Mouse (Mus musculus) ES-Bruce4 (cell line): ENCODE measurements around the gene Mgst3.

Source experiments
- CTCF ChIP-seq: IDR thresholded peaks from one replicate; pipeline ENCODE4 v1.8.1; 2011; ENCODE audit warnings: low read depth, low read length
- EP300 ChIP-seq: IDR thresholded peaks from 2 replicates; pipeline ENCODE4 v1.6.1; 2011; ENCODE audit warnings: low read depth, low read length; ENCODE audit not compliant: insufficient read depth
- POLR2A ChIP-seq: IDR thresholded peaks from one replicate; pipeline ENCODE4 v1.8.1; 2011; ENCODE audit warnings: low read length; ENCODE audit not compliant: insufficient read depth

DNA sequence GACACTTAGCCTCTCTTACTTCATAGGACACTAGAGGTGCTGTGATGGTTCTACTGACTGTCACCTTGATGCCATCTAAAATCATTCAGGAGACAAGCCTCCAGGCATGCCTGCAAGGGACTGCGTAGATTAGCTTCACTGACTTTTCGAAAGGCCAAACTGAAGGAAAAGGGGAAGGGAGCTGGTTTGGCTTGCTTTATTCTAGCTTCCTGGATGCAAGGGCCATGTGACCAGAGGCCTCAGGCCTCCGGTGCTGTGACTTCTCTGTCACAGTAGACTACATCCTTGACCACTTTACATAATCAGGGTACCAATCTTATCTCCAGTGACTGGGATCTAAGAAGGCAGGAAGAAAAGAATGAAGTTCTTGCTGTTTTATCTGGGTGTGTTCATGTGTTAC, 57.2 kb downstream of the Mgst3 start:
- TF ChIP-seq CTCF, result no peak
- TF ChIP-seq POLR2A, result no peak
- TF ChIP-seq EP300, result no peak
